In the genomic region with DNA sequence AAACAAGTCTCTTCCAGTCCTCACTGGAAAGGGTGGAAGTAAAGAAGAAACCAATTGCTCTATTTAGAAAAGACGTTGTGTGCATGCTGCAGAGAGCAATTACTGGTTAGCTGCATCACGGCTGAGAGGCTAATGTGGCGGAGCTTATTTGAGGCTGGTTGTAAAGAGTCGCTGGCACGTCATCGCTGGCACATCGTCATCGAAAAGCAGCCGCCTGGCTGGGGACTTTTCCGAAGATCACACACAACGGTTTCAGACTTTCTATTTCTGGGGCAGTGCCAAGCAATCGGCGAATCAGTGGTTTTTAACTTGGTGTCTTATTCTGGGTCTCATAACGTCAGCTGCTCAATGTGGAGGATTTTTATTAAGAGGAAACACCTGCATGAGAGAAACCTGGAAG, we compare ENCODE assay signal across 9 mouse cellular contexts. TPM values are rescaled to one million over a fixed set of nuclear protein-coding genes. Genes with fewer than 3 reads are reported as not detected.
A peak's percentile ranks its signal among the peaks of the same experiment; 100 is the strongest.
DNase-seq lines count a peak whose midpoint lies in the region; ATAC-seq and TF ChIP-seq lines count a peak whose summit lies in the region.
"Had no signal": no experiment of that assay in that cellular context is flagged by ENCODE, and none has a peak within 500 bp of the region (broad histone marks: within the 10 kb centered on the region; RNA-seq: fewer than 3 reads in every experiment).

No protein-coding gene starts in this region.

- WGBS in lung, embryonic 16.5 days = 57% methylated on average over 14 of the region's 14 CpGs
- WGBS in lung, adult 2 months = 65% methylated on average over 14 of the region's 14 CpGs
- WGBS in liver, embryonic 11.5 days = 85% methylated on average over 14 of the region's 14 CpGs

- H3K4me2 ChIP-seq in lung, embryonic 16.5 days (ENCODE audit: low read depth, low read length) = peak overlapping the region; percentile 39
- H3K4me2 ChIP-seq in liver, embryonic 11.5 days = no peak overlapping the region
- H3K4me2 ChIP-seq: stomach, embryonic 15.5 days had no signal

- no peak for TF ChIP-seq CTCF in lung, adult 2 months (IDR thresholded peaks at IDR 0.05; ENCODE audit: insufficient read depth, low read length)
- TF ChIP-seq CTCF in cortical plate, adult 2 months (IDR thresholded peaks at IDR 0.05; ENCODE audit: extremely low read depth, insufficient read depth, low read length) = no peak

- H3K9me3 ChIP-seq in lung, embryonic 16.5 days (ENCODE audit: control insufficient read depth, low read length) = no peaks in the 10 kb centered on the region
- no peaks in the 10 kb centered on the region for H3K9me3 ChIP-seq in liver, embryonic 11.5 days (ENCODE audit: control insufficient read depth, low read length)
- H3K9me3 ChIP-seq: stomach, embryonic 15.5 days had no signal

- no peak overlapping the region for H3K27ac ChIP-seq in lung, embryonic 16.5 days (ENCODE audit: low read length)
- H3K27ac ChIP-seq in cortical plate, adult 2 months (ENCODE audit: insufficient read depth, low read length) = no peak overlapping the region
- H3K27ac ChIP-seq in liver, embryonic 11.5 days (ENCODE audit: low read depth, low read length) = no peak overlapping the region
- H3K27ac ChIP-seq: stomach, embryonic 15.5 days had no signal

- no peak overlapping the region for H3K9ac ChIP-seq in lung, embryonic 16.5 days (ENCODE audit: low read length)
- H3K9ac ChIP-seq in liver, embryonic 11.5 days (ENCODE audit: low read depth, low read length) = no peak overlapping the region
- H3K9ac ChIP-seq: stomach, embryonic 15.5 days had no signal

- peaks cover 10% of the 10 kb centered on the region; the same call in 1 of the 2 replicates for H3K4me1 ChIP-seq in lung, embryonic 16.5 days (replicated peaks; ENCODE audit: control insufficient read depth, insufficient read depth, low read length)
- no peaks in the 10 kb centered on the region for H3K4me1 ChIP-seq in lung, adult 2 months (ENCODE audit: control insufficient read depth, insufficient read depth, low read length)
- H3K4me1 ChIP-seq in cortical plate, adult 2 months (ENCODE audit: control insufficient read depth, insufficient read depth, low read length) = no peaks in the 10 kb centered on the region
- no peaks in the 10 kb centered on the region for H3K4me1 ChIP-seq in liver, embryonic 11.5 days (replicated peaks; ENCODE audit: control insufficient read depth, insufficient read depth, low read length)

- H3K27me3 ChIP-seq in lung, embryonic 16.5 days (ENCODE audit: control insufficient read depth, insufficient read depth, low read depth, low read length) = no peaks in the 10 kb centered on the region
- H3K27me3 ChIP-seq in liver, embryonic 11.5 days (replicated peaks; ENCODE audit: control insufficient read depth, insufficient read depth, low read length) = no peaks in the 10 kb centered on the region
- H3K27me3 ChIP-seq: stomach, embryonic 15.5 days had no signal

- no peak for DNase-seq in lung, adult 2 months
- DNase-seq in induced T-regulatory cell, adult 2 months (ENCODE audit: low read depth) = peak; percentile 90
- DNase-seq in thymus, adult 18-20 months = peak; percentile 28 to 48
- DNase-seq in ovary, postnatal 14 days (ENCODE audit: low spot score) = no peak
- no peak for DNase-seq in liver, embryonic 11.5 days (ENCODE audit: low spot score)

- H3K4me3 ChIP-seq in lung, embryonic 16.5 days (ENCODE audit: low read length) = no peak overlapping the region
- no peak overlapping the region for H3K4me3 ChIP-seq in lung, adult 2 months (replicated peaks; ENCODE audit: extremely low read depth, low read depth, low read length)
- peak overlapping the region; percentile 7; the same call in 1 of the 2 replicates for H3K4me3 ChIP-seq in cortical plate, adult 2 months (ENCODE audit: insufficient read depth, low read length)
- H3K4me3 ChIP-seq in liver, embryonic 11.5 days (ENCODE audit: low read depth, low read length) = no peak overlapping the region
- H3K4me3 ChIP-seq: stomach, embryonic 15.5 days had no signal

- no peaks in the 10 kb centered on the region for H3K36me3 ChIP-seq in lung, embryonic 16.5 days (ENCODE audit: control insufficient read depth, insufficient read depth, low read length)
- no peaks in the 10 kb centered on the region for H3K36me3 ChIP-seq in liver, embryonic 11.5 days (ENCODE audit: control insufficient read depth, insufficient read depth, low read length)
- H3K36me3 ChIP-seq: stomach, embryonic 15.5 days had no signal

- ATAC-seq in lung, embryonic 16.5 days (ENCODE audit: low read depth) = peak; percentile 41
- 0 out of 2 replicates have a peak, but pooled peaks have one; percentile 23 for ATAC-seq in megakaryocyte progenitor cell, adult 5-6 weeks (replicated peaks; ENCODE audit: poor library complexity)
- no peak for ATAC-seq in liver, embryonic 11.5 days (replicated peaks; ENCODE audit: low FRiP score)

- no peak for TF ChIP-seq POLR2A in lung, adult 2 months (IDR thresholded peaks at IDR 0.05; ENCODE audit: borderline replicate concordance, extremely low read depth, low read depth, low read length)
- 0 out of 2 replicates have a peak, but pooled peaks have one; percentile 19 for TF ChIP-seq POLR2A in cortical plate, adult 2 months (IDR thresholded peaks at IDR 0.05; ENCODE audit: extremely low read depth, insufficient read depth, low read length)

RNA-seq across cellular contexts. Expression of gene Ppm1l, which starts 26.8 kb away (rescaled TPM):
- 6.0 and 6.8 TPM in 2 replicates for polyA plus RNA-seq in lung, embryonic 16.5 days (2015; fragmentation: Nextera tagmentation; extraction: Ambion mirVana)
- polyA plus RNA-seq in lung, adult 2 months (2012; rRNA removed) = 3.0 and 5.2 TPM in 2 replicates
- 35.3 and 37.7 TPM in 2 replicates for polyA plus RNA-seq in cortical plate, adult 2 months (2012; rRNA removed)
- 2.2 TPM in 2 replicates for total RNA-seq in megakaryocyte progenitor cell, adult 5-6 weeks (2015)
- total RNA-seq in megakaryocyte progenitor cell, adult 5-6 weeks (2017) = 1.5 and 2.0 TPM in 2 replicates
- 8.2 and 8.3 TPM in 2 replicates for polyA plus RNA-seq in liver, embryonic 11.5 days (2014; fragmentation: Nextera tagmentation; extraction: Ambion mirVana)

Comparison
In these comparisons a context has a peak if more than half of its experiments do, and no peak if none do; other contexts are left out.
1. DNase-seq: peak in induced T-regulatory cell, adult 2 months (single experiment) and thymus, adult 18-20 months (2 of 2); none in lung, adult 2 months (single experiment), ovary, postnatal 14 days (single experiment) and liver, embryonic 11.5 days (single experiment).